Mouse (Mus musculus) mouse trophoblast stem cell (cell line): Measurements from ENCODE around the gene Fbxo34.

ENCODE experiments used
- in situ Hi-C, 2 experiments: fragments of 300-500 bp; cut with MseI, MboI; formaldehyde crosslinking; loops; 2 replicates in 1 of 2; 3 replicates in 1 of 2; pipeline ENCODE4 v1.15.1; 2025

The Fbxo34 gene

DNA sequence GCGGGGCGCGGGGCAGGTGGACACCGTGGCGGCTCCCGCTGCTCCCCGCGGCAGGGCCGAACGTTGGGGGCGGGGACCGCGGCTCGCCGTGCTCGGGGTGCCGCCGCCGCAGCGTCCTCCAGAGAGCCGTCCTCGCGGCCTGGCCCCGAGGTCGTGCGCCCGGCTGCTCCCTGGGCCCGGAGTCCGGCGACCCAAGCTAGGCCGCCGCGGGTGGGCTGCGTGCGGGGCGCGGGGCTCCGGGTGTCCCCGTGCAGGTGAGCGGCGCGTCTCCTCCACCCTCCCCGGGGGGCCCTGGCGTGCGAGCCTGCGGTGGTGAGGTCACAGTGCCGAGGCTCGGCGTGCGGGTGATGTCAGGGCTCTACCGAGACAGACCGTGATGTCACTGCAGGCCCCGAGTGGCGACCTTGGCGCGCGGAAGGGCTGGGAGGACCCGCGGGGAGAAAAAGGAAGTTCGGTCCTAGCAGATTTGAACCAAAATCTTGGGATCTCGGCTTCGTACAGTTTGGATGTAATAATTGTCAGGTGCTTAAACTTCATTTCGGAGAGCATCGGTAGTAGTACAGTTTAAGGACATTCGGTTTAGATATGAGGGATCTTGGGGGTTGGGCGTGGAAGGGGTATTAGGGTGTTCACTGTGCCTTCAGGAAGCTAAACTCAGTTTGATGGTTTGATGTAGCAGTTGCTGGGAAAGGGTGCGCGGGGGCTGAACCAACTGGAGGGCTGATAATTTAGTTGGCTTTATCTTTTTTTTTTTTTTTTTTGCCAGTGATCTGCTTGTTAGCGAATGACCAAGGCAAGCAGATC lies 22.7 kb downstream of the Fbxo34 start:
- in situ Hi-C loops, result no loop called here

- in situ Hi-C loops, result no loop called here
These were observed 23.7 kb downstream of the Fbxo34 start for GRCm38 (mm10) chr14:47473891-47474290.

DNA sequence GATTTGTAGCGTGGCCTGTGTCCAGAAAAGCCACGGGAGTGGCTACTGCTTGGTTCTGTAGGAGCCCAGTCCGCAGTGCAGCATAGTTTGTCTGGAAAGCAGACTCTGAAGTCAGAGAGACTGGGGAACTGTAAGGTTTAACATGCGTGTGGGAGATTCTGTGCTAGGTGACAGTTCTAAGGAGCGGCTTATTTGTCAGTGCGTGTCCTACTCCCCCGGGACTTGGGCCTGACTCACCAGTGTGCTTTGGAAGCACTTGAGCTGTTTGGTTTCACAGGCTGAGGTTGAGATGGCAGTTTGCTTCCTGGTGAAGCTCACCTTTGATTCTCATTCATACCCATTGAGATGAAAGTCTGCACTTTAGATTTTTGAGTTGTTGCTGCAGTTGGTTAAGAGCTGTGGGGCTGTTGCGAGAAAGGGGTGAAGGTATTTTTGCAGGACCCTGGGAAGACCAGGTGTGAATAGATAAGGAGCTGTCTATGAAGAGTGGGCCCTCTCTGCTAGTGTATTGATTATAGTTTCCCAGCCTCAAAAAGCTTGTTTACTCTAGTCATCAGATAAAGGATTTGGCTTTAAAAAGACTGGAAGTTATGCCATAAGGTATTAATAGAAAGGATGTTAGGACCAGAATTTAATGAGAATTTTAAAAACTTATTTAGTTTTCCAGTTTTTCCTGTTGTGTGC lies 24.5 kb downstream of the Fbxo34 start:
- in situ Hi-C loops, result no loop called here

DNA sequence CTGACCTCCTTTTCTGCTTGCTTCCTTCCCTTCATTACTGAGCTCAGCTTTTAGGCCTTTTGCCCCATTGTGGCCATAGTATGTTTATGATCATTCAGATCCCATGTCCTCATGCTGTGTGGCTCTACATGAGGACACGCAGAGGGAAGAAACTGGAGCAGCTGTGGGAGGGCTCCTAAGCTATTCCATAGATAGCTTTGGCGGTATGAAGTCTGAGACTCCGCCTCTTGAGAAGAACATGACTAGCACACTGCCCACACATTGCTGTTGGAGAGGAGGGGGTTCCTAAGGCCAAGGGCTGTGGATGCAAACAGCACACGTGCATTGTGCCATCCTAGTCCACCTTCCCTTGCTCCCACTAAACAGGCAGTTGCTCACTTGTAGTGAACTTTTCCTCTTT lies 26.0 kb downstream of the Fbxo34 start:
- in situ Hi-C loops, result no loop called here

DNA sequence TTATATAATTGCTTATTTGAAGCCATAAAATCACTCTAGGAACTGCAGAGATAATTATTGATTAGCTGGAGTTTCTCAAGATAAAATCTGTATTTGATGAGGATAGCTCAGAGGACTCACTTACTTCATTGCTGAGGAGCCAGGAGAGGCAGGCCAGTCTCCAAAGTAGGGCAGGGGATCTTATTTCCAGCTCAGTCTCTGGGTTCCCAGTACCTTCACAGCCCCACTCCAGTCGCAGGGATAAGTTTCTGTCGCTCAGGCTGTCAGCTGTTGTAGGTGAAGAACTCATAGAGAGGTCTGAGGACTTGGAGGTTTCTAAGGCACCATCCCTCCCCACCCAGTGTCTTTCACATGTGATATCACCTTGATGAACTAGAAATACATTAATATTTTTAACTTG lies 27.5 kb downstream of the Fbxo34 start:
- in situ Hi-C loops, result no loop called here

DNA sequence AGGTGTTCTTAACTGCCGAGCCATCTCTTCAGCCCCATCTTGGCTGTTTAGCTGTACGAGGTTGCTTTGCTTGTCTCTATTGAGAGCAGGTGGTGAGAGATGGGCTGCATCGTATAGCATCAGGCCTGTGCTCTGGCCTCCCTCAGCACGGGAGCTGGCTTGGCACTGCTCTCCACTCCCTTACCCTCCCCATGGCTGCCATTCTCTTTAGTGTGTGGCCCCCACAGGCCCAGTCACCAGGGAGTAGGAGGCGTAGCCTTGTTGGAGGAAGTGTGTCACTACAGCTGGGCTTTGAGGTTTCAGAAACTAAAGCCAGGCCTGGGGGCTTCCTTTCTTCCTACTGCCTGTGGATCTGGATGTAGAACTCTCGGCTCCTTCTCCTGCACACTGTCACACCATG lies 32.0 kb downstream of the Fbxo34 start:
- in situ Hi-C loops, result no loop called here

DNA sequence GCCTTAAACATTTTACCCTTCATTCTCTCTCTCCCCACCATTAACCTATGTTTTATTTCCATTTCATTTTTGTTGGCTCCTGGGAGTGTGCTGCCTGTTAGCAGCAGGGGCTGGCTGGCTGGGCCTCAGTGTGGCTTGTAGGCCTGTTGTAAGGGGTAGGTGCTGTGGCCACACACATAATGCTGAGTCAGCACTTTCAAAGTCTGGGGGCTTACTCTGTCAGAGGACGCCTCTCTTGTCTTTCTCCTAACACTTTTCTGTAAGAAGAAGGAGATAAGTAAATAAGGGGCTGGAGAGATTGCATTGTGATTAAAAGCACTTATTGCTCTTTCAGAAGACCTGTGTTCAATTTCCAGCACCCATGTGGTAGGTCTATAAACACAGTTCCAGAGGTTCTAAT lies 32.9 kb downstream of the Fbxo34 start:
- in situ Hi-C loops, result no loop called here

GRCm38 (mm10) chr14:47488732-47489131 lies 38.5 kb downstream of the Fbxo34 start:
- in situ Hi-C loops, result no loop called here

DNA sequence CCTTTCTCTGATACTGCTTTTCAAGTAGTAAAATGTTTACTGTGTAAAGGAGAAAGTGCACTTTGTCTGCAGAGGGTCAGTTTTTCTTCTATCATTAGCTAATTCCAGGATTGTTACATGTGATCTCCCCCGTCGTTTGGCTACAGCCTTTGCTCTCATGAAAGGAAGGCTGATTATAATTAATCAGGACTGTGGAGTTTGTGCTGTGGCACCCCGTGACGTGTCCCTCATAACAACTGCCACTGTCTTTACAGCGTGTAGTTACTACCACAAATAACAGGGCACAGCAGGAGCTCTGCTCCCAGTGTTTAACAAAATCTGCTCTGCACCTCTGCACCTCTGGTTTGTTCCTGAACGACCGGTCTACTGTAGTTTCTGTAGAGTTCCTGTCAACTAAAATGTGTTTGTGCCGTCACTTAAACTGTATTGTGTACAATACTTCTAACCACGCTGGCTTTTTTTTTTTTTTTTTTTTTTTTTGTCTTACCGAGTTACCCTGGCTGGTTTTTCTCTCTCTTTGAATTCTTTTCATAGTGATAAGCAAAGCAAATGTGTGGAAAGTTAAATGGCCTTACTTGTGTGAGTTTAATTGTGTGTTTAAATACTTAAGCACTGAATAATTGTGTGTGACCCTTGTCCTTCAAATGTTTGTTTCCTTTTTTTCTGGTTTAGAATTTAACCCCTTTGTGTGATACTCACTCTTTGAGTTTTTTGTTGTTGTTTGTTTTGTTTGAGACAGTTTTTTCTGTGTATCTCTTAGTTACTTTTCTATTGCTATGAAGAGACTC lies 39.3 kb downstream of the Fbxo34 start:
- in situ Hi-C loops, result no loop called here

DNA sequence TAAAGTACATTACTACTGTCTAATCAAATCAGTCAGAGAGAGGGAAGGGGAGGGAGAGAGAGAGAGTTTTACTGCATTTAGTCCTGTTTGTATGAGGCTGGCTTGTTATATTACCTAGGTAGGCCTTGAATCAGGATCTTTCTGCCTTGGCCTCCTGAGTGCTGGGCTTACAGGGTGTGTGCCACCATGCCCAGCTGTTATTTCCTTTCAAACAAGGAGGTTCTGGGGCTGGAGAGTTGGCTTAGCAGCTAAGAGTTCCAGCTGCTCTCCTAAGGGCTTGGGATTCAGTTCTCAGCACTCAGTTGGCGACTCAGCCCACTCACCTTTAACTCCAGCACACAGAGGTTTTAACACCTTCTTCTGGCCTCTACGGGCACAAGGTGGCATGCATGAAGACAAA lies 40.5 kb downstream of the Fbxo34 start:
- in situ Hi-C loops, result no loop called here

DNA sequence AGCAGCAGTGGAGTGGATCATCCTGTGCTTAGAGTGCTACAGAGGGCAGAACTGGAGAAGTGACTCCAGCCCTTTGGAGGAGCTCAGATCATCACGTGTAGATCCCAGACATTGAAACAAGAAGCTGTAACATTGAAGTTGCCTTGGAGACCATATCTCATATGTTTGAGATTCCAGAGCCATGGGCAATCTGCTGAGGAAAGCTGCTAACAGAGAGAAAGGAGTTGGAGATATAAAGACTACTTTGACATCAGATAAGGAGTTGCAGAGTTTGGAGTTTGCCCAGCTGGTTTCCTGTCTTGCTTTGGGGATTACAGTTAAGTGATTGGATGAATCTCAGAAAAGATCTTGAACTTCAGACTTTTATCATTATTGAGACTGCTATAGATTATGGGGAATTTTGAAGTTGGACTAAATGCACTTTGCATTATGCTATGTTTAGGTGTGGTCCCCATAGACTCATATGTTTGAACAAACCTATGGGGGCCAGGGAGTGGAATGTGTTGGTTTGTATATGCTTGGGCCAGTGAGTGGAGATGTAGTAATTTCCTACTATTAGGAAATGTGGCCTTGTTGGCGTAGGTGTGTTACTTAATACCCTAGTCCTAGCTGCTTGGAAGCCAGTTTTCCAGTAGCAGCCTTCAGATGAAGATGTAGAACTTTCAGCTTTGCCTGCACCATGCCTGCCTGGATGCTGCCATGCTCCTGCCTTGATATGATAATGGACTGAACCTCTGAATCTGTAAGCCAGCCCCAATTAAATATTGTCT lies 43.6 kb downstream of the Fbxo34 start:
- in situ Hi-C loops, result no loop called here

DNA sequence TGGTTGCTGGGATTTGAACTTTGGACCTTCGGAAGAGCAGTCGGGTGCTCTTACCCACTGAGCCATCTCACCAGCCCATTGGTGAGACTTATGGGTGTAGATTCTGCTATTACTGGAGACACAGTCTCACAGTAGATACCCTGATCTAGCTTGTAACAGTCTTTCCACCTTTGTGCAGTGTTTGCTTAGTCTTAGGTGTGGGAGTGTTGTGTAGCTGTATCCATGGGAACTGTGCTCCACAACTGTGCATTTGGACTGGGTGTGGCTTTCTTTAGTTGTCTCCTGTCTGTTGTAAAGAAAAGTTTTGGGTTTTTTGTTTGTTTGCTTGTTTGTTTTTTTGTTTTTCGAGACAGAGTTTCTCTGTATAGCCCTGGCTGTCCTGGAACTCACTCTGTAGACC lies 45.7 kb downstream of the Fbxo34 start:
- in situ Hi-C loops, result no loop called here

- in situ Hi-C loops, result no loop called here
These were observed 46.9 kb downstream of the Fbxo34 start for GRCm38 (mm10) chr14:47497166-47497565.

DNA sequence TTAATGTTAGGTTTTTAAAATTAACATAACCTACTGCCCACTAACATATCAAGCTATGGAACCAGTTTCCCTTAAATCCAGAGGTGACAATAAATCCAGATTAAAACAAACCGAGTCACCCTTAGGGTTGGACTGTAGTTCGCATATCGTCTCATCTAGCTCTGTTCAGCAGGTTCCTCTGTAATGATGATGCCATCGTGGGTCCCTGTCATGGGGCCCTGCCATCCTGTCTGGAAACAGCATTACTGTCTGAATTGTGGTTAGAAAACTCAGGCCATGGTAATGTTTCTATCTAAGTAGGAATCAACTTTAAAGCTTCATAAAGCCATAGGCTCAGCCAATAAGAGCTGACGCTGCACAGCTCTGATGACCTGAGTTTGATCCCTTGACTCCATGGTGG lies 48.4 kb downstream of the Fbxo34 start:
- in situ Hi-C loops, result no loop called here

DNA sequence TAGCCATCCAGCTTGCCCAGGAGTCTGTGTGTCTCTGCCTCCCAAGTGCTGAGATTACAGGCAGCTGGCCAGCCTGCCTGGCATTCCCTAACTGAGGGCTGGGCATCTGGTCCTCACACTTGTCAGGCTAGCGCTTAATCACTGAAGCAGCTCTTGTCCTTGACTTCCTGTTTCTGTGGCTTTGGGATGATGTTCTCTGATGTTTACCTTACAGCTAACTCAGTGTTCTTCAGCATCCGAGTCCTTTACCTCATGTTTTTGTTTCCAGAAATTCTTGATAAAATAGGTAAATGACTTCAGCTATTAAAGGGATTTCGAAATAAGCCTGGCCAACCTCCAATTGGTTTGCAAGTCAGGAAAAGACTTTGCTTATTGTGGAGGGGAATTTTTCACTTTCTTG lies 53.8 kb downstream of the Fbxo34 start:
- in situ Hi-C loops, result no loop called here

DNA sequence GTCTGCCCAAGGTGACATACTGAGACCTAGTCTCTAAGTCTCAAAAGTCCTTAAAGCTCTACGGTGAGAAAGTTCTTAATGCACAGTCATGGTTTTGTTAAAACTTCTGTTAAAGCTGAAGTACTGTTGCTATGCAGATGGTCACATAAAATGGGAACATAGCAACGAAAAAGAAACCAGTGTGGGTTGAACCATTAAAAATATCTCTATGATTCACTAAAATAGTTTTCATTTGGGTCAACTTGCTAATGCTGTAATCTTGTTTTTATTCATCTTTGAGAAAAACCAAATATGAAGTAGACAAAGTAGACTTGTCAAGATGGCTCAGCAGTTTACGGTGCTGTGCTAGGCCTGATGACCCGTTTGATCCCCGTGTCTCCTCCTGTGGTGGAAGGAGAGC lies 56.5 kb downstream of the Fbxo34 start:
- in situ Hi-C loops, result no loop called here

GRCm38 (mm10) chr14:47508035-47508434 lies 57.8 kb downstream of the Fbxo34 start:
- in situ Hi-C loops, result no loop called here

DNA sequence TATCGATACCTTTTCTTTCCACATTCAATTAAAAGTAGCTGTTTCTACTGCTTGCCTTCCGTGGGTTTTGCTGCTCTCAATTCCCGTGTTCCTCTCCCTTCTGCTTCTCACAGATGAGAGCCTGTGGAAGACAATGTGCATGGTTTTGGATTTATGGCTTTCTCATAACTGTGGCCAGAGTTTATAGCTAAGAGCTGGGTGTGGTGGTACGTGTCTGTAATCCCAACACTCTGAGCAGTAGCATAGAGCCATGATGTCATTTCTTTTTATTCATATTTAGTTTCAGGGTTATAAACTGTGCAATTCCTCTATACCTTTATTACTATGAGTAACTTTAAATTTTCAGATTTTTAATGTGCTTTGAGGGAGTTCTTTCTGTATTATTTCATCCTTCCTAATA lies 60.0 kb downstream of the Fbxo34 start:
- in situ Hi-C loops, result no loop called here

DNA sequence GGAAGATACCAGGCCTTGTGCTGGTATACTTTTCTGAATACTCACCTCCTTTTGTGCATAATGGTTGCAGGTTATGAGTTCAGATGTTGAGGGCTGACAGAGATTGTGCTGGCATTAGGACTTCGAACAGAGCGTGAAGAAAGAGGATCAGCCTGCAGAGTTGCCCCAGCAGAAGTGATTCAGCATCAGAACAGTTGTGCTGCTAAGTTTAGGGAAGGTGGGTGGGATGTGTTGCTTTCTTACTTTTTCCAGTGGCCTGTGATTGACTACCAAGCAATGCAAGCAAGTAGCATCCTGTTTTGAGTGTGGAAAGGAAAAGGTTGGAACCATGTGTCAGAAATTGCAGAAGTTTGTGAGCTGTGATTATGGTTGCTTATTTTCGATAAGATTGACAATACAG lies 63.4 kb downstream of the Fbxo34 start:
- in situ Hi-C loops, result no loop called here

DNA sequence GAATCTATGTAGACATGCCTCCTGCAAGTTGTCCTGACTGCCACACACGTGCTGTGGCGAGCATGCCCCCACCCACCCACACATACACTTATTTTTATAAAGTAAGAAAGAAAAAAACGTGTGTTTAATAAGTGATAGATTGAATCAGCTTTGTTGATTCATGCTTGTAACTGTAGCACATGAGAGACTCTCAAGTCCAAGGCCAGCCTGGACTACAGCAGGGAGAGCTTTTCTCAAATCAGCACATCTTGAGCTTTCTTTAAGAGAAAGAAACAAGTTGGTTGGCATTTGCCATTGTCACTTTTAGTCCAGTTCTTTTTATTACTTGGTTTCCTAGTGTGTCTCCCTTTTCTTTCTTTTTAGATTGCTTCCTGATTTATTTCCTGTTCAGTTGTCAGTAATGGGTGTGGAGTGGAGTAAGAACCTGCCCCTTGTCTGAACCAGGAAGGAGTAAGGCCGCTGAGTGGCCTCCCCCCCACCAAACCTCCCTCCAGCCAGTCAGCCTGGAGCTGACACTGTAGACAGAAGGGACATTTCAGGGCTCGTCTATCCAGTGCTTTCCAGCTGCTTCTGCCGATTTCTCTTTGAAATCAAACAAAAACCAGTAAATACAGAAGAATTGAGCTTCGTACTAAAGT lies 64.7 kb downstream of the Fbxo34 start:
- in situ Hi-C loops, result no loop called here

GRCm38 (mm10) chr14:47515636-47516035 lies 65.4 kb downstream of the Fbxo34 start:
- in situ Hi-C loops, result no loop called here
